Mouse (Mus musculus) heart, postnatal 0 days (tissue): Measurements from ENCODE around the gene Zhx3. TPM values are rescaled to one million over a fixed set of nuclear protein-coding genes. Genes with fewer than 3 reads are reported as not detected.

ENCODE experiments used
- ATAC-seq: fragments of 200-750 bp; cut with Nextera tagmentation; 2 replicates; pipeline ENCODE4 v1.8.0; 2017; ENCODE audit warnings: low read depth, moderate number of reproducible peaks, moderate library complexity; ENCODE audit not compliant: insufficient read depth
- DNase-seq: peaks from one replicate; pipeline ENCODE4 v3.0.0-alpha.2; 2016; ENCODE audit warnings: low spot score
- H3K27ac ChIP-seq: fragments of 300-500 bp; sonication (generic); 2 replicates; pipeline ENCODE4 v1.5.1; 2014; ENCODE audit warnings: low read depth, mild to moderate bottlenecking
- H3K27me3 ChIP-seq: fragments of 300-500 bp; sonication (generic); 2 replicates; pipeline ENCODE4 v1.6.1; 2014; ENCODE audit warnings: low read length, mixed read lengths; ENCODE audit not compliant: control insufficient read depth, insufficient read depth
- H3K36me3 ChIP-seq: fragments of 300-500 bp; sonication (generic); replicated peaks from 2 replicates; pipeline ENCODE4 v1.6.1; 2014; ENCODE audit warnings: low read length, mixed read lengths; ENCODE audit not compliant: control insufficient read depth, insufficient read depth
- H3K4me1 ChIP-seq: fragments of 300-500 bp; sonication (generic); 2 replicates; pipeline ENCODE4 v1.6.1; 2014; ENCODE audit warnings: antibody characterized with exemption; ENCODE audit not compliant: control insufficient read depth, insufficient read depth
- H3K4me2 ChIP-seq: fragments of 300-500 bp; sonication (generic); 2 replicates; pipeline ENCODE4 v1.6.1; 2014; ENCODE audit warnings: low read depth, mild to moderate bottlenecking, low read length, moderate library complexity
- H3K4me3 ChIP-seq: fragments of 300-500 bp; sonication (generic); 2 replicates; pipeline ENCODE4 v1.5.1; 2014; ENCODE audit warnings: low read depth, low read length
- H3K9ac ChIP-seq: fragments of 300-500 bp; sonication (generic); replicated peaks from 2 replicates; pipeline ENCODE4 v1.6.1; 2014; ENCODE audit warnings: low read depth, low read length, mixed read lengths
- H3K9me3 ChIP-seq: fragments of 300-500 bp; sonication (generic); replicated peaks from 2 replicates; pipeline ENCODE4 v1.6.1; 2016; ENCODE audit warnings: low read length; ENCODE audit not compliant: control insufficient read depth
- CTCF ChIP-seq: IDR thresholded peaks from 2 replicates; pipeline ENCODE4 v1.5.1; 2016; ENCODE audit warnings: antibody characterized with exemption, control low read depth, low read depth
- EP300 ChIP-seq: IDR thresholded peaks from 2 replicates; pipeline ENCODE4 v1.6.1; 2016; ENCODE audit warnings: antibody characterized with exemption, low read depth
- WGBS: fragments of 180-500 bp; shearing (Covaris S2); extraction: QIAGEN DNeasy Blood & Tissue Kit; methylation state at CpG from one replicate; pipeline ENCODE4 v1.1.7; 2014; 5-methylcytosine and 5-hydroxymethylcytosine counted together
- polyA plus RNA-seq: library from polyadenylated mRNA; unstranded; fragments of >200 nt; fragmentation: Nextera tagmentation; extraction: Ambion mirVana; gene quantifications from 2 replicates; pipeline ENCODE4 v1.2.1, GENCODE M21; 2015
- total RNA-seq: library from RNA; depleted of rRNA; stranded (reverse); fragments of >200 nt; gene quantifications from 2 replicates; pipeline ENCODE4 v1.2.3, GENCODE M21; 2014; ENCODE audit warnings: low replicate concordance

Zhx3 gene
- total and polyA plus RNA-seq, 2 experiments from 2014 or later = 4.7 to 18.3 TPM

DNA sequence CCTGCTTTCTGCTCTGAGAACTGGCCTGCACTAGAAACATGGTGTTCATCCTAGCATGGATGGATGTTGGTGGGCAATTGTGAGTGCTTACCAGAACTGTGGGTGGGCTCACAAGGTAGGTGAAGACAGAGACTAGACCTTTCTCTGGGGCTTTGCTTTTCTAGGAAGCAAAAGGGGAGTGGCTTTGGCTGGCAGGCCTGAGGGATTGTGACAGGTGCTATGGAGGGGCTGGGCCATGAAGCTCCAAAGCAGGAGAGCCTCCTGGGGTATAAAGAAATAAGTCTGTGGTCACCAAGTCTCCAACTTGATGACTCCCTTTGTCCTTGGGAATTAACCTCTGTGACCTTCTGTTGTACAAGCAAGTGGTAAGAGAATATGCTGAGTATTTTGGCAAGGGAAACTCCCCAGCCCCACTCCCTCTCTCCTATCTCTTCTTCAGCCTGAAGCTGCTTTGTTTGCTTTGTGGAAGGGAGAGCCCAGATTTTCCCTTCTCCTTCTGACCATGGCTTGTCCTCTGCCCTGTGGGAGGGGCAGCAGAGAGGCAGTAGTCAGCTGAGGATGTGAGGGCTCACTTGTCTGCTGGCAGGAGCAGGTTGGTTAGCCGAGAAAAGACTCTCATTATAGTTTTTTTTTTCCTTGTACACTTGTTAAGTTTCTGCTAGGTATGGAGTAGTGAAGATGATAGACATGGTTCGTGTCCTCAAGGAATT is 133.0 kb downstream of the Zhx3 start:
- ATAC-seq = peak; percentile 39; the same call in 1 of the 2 replicates
- WGBS = 33% methylated on average over 2 of the region's 2 CpGs
- H3K36me3 ChIP-seq = peaks cover 9% of the 10 kb centered on the region; the same call in 1 of the 2 replicates

DNA sequence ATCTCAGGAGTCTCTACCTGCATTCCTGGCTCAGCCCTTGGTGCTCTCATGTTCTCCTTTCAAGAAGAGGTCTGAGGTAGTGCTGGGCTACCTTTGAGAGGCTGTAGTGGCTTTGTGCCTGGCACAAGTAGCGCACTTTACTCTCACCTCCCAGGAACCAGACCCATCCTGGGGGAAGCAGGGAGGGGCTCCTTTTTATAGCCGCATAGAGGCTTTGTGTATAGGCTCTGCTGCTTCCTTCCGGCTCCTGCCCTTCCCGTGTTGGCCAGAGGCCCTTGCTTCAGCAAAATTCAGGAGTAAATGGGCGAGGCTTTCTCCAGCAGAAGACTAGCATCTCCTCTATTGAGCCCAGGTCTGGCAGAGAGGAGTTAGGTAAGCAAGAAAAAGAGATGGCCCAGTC is 134.4 kb downstream of the Zhx3 start:
- Histone ChIP-seq H3K27ac (peak overlapping the region; percentile 76), H3K27me3 (no peaks in the 10 kb centered on the region), H3K36me3 (peaks cover 9% of the 10 kb centered on the region; the same call in 1 of the 2 replicates), H3K9ac (0 out of 2 replicates have a peak overlapping the region, but pooled peaks have one; percentile 11), H3K4me2 (no peak overlapping the region), H3K4me1 (peaks cover 86% of the 10 kb centered on the region), H3K9me3 (no peaks in the 10 kb centered on the region), H3K4me3 (no peak overlapping the region)
- WGBS = 49% methylated on average over 5 of the region's 5 CpGs
- no peak for ATAC-seq
- TF ChIP-seq CTCF (no peak), EP300 (no peak)
- DNase-seq = no peak

More for the DNA sequence above, 133.0 kb downstream of the Zhx3 start:
- Histone ChIP-seq H3K4me3 (no peak overlapping the region), H3K27me3 (no peaks in the 10 kb centered on the region), H3K9ac (no peak overlapping the region), H3K4me1 (peaks cover 80% of the 10 kb centered on the region), H3K4me2 (no peak overlapping the region), H3K9me3 (no peaks in the 10 kb centered on the region), H3K27ac (peak overlapping the region; percentile 76)
- TF ChIP-seq CTCF (no peak), EP300 (no peak)
- peak; percentile 48 for DNase-seq

DNA sequence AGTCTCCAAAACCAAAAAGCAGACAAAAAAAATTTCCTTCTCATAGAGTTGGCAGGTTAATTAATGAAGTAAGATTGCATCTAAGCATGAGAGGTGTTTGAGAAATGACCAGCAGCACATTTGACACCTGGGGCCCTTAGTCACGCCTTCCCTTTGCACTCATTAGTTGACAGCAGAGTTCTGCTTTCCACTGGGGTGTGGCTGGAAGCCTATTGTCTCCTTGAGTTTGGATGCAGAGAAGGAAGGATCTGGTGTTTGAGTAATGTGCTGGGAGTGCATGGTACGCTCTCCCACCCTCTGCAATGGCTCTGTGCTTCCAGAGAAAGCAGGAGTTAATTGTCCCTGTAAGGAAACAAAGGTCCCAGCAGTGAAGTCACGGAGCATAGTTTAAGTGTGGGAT is 136.3 kb downstream of the Zhx3 start:
- Histone ChIP-seq H3K4me1 (peaks cover 89% of the 10 kb centered on the region), H3K4me2 (no peak overlapping the region), H3K4me3 (no peak overlapping the region), H3K36me3 (peaks cover 9% of the 10 kb centered on the region; the same call in 1 of the 2 replicates), H3K9me3 (no peaks in the 10 kb centered on the region), H3K27ac (peak overlapping the region; percentile 76), H3K27me3 (no peaks in the 10 kb centered on the region), H3K9ac (no peak overlapping the region)
- TF ChIP-seq CTCF (no peak), EP300 (no peak)
- WGBS = 77% methylated on average over 3 of the region's 3 CpGs
- no peak for DNase-seq
- no peak for ATAC-seq

DNA sequence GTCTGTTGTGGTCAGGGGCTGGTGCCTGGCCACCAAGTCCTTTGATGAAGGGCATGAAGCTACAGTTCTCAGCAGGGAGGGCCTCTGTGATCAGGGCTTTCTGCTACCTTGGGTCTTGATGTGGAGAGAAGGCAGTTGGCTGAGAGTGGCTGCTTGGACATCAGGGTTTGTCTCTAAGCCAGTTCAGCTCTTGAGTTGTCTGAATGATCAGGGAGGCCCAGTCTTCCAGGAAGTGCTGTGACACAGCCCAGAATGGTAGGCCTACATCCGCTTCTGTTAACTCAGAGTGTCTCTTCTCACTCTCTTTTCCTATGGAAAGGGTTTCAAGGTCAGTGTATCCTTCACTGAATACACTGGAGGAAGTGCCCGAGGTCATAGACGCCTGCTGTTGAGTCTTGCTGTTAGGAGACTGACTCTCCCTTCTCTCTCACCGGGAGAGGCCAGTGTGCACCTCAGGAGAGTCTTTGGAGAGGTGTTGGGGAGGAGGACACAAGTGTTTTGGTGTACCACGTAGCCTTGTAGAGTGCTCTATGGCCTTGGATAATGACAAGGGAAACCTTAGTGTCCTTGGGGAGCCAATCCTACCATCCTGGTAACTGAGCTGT is 137.0 kb downstream of the Zhx3 start:
- 38% methylated on average over 5 of the region's 5 CpGs for WGBS

DNA sequence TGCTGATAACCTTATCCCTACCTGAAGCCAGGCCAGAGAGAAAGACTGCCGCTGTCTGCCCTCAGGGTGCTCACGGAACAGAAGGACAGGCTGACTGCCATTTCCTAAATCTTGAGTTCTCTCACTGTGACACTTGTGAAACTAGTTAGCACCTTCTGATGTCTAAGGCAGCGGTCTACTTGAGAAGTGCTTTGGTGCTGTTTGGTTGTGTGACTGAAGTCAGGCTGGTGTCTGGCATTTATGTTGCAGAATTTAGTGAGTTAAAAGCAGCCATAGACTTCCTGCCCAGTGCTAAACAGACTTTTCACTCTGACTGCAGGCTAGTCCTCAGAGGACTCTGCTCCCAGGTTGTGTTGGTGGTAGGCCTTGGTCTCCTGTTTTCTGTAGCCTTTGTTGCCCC is 138.5 kb downstream of the Zhx3 start:
- Histone ChIP-seq H3K27me3 (no peaks in the 10 kb centered on the region), H3K4me2 (peak overlapping the region; percentile 91), H3K36me3 (peaks cover 9% of the 10 kb centered on the region; the same call in 1 of the 2 replicates), H3K4me1 (peaks cover 68% of the 10 kb centered on the region), H3K4me3 (no peak overlapping the region), H3K9me3 (no peaks in the 10 kb centered on the region), H3K9ac (no peak overlapping the region; the same call in 1 of the 2 replicates), H3K27ac (peak overlapping the region; percentile 76)
- TF ChIP-seq EP300 (no peak), CTCF (no peak)
- ATAC-seq = no peak
- 75% methylated on average over 3 of the region's 3 CpGs for whole genome bisulfite sequencing
- no peak for DNase-seq

More for the DNA sequence above, 137.0 kb downstream of the Zhx3 start:
- TF ChIP-seq CTCF (no peak), EP300 (no peak)
- Histone ChIP-seq H3K4me1 (peaks cover 83% of the 10 kb centered on the region), H3K9me3 (no peaks in the 10 kb centered on the region), H3K27me3 (no peaks in the 10 kb centered on the region), H3K4me2 (no peak overlapping the region), H3K36me3 (peaks cover 9% of the 10 kb centered on the region; the same call in 1 of the 2 replicates), H3K4me3 (no peak overlapping the region), H3K27ac (peak overlapping the region; percentile 76), H3K9ac (no peak overlapping the region)
- ATAC-seq (no peak), DNase-seq (no peak)
